Mouse (Mus musculus): ENCODE measurements at regions not wholly inside any gene's neighbourhood (a gene's known extent, or its start where the extent isn't known, plus 50 kb on each side); places are given as distances from the start of the nearest gene placed in this dataset.

DNA sequence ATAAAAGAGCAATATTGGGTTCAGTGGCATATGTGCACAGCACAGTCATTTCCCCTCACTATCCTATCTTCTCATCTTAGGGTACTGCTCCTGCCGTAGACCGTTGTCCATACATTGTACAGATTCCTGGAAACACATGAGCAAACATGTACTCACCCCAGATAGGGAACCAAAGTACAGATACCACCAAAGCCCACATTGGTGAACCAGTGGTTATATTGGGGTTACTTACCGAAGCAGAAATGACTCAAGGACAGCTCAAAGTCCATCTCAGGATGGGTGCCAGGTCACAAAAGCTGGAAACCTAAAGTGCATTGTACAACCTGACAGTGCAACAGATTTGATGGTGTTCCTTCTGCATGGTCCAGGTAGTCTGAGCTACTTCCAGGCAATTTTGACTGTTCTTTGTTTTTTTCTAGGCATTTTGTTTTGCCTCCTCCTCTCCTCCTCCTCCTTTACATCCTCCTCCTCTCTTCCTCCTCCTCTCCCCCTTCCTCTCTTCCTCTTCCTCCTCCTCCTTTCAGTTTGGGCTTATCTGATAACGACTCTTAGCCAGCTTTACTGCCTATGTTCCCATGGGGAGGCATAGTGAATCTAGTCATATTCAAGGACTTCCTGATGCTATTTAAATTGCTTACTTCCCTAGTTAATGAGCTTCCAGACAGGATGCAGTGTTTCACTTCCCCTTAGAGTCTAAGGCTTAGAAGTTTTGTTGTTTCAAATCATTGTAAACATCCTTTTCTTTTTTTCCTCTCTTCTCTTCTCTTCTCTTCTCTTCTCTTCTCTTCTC is 65.1 kb upstream of the Tab2 start:
- TF ChIP-seq CTCF (IDR thresholded peaks at IDR 0.05; ENCODE audit: control insufficient read depth, insufficient read depth, insufficient read length) (no peak), CEBPB (IDR thresholded peaks at IDR 0.05; ENCODE audit: low read depth) (no peak), MAX (IDR thresholded peaks at IDR 0.05) (no peak)
